Mouse (Mus musculus) ovary, postnatal 10 days (tissue): Measurements from ENCODE around the gene Prpf31.
"Not testable (repeated sequence)": the region's sequence is repeated elsewhere in the genome, so short reads cannot be mapped to it uniquely, and the experiment has no call there.

ENCODE experiments used
- DNase-seq: peaks from one replicate; pipeline ENCODE4 v3.0.0; 2022; ENCODE audit warnings: low spot score

Prpf31 gene

DNA sequence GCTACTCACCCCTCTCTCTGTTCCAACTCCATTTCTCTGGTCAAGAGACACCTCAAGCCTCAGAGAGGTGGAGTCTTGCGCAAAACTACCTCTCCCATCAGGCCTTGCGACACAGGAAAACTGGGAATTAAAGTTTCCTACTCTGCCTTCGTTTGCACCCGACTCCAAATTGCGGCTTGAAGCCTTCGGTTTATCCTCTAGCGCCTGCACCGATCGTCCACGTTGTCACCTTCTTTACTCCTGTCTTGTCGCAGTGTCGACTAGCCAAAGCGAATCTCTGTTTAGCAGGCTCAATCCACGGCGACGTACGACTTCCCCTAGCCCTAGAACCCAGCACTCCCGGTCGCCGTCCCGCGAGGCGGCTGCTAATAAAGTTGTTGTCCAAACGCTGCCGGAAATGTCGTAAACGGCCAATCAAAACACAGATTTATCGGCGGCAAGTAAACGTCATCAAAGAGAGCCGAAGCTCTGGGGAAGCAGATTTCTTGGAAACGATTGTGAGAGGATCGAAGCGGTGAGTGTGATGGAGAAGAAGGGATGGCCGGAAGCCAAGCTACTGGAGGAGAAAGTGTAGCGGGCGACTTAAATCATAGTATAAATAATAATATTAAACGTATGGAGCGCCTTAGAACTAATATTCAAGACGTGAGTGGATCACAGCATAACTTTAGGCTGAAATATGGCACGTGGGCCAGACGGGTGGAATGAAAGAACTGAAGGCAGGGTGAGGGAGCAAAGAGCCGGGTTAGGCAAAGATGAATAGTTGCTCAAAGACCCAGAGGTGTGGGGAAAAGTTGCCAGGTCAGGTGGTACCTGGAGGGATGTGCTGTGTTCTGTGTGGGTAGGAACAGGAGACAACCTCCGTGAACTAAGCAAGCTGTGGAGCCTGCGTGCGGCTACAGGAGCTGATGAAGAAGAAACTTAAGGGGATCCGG lies at the start of gene Prpf31, which contains the start of gene Tfpt:
Gene Prpf31 (plus strand): TSS at position 443 of the 935 bp plus-strand sequence.
Gene Tfpt (minus strand): TSS at position 387 of the 935 bp plus-strand sequence.
- peak; percentile 81 for DNase-seq

DNA sequence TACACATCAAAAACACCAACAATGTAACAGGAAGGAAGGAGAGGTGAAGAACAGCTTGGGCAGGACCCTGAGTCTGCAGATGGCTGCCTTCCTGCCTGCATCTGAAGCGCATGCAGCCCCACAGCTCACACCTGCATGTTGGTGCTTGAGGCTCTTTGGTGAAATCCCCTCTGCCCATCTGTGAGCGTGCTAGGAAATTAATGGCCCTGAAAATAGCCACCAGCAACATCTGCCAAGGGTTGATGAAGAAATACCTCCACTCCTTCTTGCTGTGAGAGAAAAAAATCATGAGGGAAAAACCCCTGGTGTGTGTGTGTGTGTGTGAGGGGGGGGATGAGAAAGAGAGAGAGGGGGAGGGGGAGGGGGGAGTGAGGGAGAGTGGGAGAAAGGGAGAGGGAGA lies 49.8 kb upstream of the Prpf31 start:
- no peak for DNase-seq

DNA sequence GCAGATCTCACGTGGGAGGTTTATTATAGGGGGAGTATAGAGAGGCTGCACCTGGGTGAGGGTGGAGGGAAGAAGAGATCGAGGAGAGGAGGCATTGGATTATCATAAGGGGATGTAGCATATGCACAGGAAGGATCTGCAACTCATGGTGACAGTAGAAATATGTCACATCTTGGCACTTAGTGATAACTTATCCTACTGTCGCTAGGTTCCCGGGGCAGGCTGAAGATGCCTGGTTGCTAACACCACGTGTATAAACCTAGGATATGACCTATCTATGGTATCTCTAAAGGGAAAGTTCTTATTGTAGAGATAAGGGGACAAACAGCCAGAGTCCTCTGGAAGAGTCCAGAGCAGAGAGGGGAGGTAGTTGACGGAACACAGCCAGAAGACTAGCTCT lies 44.0 kb upstream of the Prpf31 start:
- no peak for DNase-seq

DNA sequence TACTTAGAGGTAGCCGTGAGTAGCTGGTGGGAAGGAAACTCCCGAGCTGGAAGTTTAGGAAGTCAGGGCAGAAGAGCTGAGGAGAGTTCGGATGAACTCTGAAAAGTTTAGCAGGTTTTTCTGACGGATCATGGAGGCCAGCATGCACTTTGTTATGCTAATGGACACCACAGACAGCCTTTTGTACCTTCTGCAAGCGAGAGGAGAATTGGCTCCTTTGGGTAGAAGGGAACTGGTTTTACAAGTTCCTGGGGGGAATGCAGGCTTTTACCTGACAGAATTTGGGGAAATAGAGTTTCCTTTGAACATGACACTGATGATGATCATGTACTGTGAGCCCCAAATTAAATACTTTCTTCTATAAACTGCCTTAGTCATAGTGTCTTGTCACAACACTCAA lies 43.5 kb upstream of the Prpf31 start:
- no peak for DNase-seq

DNA sequence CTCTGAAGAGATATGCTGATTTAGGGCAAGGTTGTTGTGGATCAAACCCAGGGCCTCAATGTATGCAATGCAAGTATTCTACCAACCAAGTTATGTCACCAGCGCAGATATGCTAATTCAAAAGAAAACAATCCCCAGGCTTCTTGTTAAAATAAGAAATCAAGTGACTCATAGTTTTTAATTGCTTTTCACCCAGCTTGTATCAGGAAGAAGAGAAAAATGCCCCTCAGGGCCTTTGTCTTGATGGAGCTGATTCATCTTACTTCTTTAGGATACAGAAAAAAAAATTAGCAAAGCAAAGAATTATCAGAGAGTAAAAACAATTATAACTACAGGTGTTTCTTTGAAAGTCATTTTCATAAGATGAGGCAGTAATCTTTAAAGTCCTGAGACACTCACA lies 42.5 kb upstream of the Prpf31 start:
- DNase-seq = no peak

DNA sequence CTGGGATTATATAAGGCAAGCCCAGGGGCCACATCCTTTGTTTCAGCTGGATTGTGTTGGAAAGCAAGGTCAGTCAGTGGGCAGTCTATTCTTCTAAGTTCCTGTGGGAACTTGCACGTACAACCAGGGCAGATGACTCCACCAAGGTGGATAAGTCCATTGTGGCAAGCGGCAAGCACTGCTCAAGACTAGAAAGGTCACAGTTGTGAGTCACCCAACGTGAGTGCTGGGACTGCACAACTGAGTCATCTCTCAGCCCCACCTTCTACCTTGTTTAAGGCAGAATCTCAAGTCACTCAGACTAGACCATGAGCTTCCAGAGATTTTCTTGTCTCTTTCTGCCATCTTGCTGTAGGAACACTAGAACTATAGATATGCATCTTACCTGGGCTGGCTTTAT lies 39.2 kb upstream of the Prpf31 start:
- DNase-seq = no peak

DNA sequence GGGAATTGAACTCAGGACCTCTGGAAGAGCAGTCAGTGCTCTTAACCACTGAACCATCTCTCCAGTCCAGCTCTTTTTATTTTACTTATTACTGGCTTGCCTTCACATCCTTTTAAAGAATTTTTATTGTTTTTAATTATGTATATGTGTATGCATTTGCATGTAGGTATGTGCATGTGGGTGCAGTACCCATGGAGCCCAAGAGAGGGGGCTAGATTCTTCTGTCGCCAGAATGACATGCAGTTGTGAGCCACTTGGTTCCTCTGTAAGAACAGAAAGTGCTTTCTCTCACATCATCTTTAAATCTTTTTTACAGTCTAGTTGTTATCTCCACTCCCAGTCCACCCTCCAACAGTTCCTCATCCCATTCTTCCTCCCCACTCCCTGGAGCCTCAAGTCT lies 38.3 kb upstream of the Prpf31 start:
- no peak for DNase-seq

DNA sequence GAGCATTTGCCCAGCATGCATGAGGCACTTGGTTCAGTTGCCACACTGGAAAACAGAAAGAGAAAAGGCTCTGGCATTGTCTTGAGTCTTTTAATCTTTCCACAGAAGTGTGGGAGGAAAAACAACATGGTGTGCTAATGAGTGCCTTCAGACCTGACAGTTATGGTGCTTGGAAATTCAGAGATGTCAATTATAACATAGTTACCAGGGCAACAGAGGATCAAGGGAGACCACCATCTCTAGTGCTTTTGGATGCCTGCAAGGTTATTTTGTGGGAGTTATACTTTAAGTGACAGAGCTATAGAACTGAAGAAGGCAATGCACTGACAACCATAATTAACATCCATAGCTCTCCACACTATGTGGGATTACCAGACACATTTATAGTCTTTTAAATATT lies 35.9 kb upstream of the Prpf31 start:
- no peak for DNase-seq

DNA sequence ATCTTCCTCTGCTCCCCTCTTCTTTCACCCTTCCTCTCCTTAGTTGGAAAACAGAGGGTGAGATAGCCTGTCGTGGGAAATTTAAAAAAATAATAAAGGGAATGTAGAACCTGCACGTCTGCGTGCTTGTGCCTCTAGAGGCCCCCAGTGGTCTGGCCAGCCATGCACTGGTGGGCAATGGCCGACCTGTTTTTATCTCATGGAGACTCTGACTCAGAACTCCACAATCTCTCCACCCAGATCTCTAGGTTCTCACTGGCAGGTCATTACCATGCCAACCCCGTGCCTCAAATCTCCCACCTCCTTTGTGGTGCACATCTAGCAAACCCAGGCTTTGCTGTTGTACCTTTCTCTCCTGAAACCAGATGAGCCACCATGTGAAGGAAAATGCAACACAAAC lies 35.1 kb upstream of the Prpf31 start:
- no peak for DNase-seq

DNA sequence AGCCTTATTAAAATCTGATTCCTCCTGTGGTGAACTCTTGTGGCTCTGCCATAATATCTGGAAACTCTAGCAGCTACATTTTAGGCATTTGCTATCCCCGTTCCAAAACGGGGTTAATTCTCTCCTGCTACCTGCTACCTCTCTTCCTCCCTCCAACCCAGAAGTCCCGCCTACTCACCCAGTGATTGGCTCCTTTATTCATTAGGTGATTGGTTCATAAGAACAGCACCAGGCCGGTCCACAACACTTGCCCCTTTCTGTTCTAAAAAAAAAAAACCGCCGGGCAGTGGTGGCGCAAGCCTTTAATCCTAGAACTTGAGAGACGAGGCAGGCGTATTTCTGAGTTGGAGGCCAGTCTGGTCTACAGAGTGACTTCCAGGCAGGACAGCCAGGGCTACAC lies 34.6 kb upstream of the Prpf31 start:
- DNase-seq = no peak

DNA sequence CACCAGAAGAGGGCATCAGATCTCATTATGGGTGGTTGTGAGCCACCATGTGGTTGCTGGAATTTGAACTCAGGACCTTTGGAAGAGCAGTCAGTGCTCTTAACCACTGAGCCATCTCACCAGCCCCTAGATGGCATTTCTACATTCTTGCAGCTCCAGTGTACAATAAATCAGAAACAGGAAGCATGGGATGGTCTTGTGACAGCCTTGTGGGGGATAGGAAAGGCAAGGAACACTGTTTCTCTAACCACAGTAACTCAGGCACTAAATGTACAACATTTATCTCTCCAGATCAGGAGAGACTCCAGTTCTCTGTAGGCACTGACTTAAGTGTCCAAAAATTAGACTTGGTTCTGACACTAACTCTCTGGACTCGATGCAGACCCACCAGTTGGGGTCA lies 32.0 kb upstream of the Prpf31 start:
- DNase-seq = not testable (repeated sequence)

DNA sequence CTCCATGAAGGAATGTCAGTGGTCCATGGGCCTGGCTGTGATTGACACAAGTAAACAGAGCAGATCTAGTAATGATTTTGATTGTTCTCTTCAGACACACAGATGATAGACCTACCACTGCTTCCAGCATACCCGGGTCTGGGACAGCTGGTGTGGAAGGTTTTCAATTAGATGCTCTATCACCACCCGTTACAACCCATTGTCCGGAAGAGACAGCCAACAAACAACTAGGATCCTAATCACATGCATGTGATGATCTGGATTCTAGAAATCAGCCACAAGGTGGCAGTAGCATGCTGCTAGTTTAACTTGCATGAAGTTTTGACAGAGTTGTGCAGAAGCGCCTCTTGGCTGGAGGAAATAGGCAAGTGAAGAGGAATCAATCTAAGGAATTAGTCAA lies 28.7 kb upstream of the Prpf31 start:
- peak; percentile 13 for DNase-seq

DNA sequence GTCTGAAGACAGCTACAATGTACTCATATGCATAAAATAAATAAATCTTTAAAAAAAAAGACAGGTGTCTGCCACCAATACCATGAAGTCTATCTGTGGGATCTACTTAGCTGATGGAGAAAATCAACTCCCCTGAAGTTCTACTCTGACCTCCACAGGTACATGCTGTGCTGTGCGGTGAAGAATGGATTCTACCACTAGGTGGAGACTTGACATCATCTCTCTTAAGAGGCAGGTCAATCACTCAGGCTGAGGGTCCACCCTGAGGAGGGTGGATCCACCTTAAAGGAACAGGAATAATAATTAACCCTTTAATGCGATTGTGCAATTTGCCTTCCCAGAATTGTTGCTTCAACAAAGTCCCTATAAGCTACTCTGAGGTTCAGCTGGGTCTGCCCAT lies 23.0 kb upstream of the Prpf31 start:
- DNase-seq = no peak

DNA sequence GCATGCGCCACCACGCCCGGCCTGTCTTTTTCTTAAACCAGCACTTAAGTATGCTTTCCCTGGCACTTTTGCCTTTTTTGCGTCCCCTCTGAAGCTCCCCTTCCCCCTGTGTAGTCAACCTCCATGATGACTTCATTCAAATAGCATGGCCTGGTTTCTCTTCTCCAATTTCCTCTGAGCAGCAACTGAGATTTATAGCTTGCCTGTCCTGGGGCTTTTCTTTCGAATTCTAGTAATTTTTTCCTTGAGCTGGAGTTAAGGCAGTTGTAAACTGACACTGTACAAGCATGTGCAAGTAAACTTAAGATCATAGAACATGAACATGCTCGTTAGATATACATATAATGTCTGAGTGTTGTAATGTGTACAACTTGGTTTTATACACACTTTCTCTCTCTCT lies 22.4 kb upstream of the Prpf31 start:
- DNase-seq = no peak

DNA sequence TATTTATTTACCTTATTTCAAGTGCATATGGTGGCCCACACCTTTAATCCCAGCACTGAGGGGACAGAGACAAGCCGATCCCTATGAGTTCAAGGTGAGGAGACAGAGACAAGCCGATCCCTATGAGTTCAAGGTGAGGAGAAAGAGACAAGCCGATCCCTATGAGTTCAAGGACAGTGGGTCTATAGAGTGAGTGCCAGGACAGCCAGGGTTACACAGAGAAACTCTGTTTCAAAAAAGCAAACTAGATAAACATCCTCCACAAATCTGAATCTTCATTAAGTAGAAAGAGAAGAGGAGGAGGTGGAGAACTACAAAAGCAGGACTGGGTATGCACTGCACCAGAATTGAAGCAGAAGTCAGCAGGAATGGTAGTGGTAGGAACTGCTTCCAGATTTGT lies 21.1 kb upstream of the Prpf31 start:
- DNase-seq = no peak

DNA sequence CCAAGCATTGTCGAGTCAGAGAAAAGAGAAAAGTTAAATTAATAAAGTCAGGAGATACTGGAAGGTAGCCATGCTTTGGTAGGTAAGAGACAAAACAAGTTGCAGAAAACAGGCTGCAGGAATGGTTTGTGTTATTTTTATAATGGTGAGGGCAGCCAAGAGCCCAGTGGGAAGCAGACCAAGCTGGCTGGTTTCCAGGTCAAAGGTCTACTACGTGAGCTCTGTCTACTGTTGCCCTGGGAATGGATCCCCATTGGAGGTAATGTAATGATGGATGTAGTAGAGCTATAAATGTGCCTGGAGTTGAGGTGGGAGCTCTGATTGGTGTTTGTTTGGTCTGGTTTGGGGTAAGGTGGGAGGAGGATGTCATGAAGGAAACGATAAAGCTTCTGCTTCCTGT lies 20.7 kb upstream of the Prpf31 start:
- peak; percentile 21 for DNase-seq

DNA sequence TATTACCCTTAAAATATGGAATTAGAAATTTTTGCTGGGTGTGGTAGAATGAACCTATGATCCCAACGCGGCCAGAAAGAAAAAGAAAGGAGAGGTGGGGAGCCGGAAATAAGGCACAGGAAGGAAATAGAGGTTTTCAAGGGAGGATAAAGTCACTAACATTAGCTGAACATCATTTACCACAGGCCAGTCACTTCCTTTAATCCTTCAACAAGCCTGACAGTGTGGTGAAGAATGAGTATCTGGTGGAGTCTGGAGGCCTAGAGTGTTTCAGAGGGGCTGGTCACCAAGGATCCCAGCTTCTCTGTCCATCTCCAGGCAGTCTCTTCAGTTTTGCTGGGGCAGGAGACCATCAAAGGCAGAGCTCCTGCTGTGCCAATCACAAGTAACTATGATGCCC lies 19.3 kb upstream of the Prpf31 start:
- no peak for DNase-seq

DNA sequence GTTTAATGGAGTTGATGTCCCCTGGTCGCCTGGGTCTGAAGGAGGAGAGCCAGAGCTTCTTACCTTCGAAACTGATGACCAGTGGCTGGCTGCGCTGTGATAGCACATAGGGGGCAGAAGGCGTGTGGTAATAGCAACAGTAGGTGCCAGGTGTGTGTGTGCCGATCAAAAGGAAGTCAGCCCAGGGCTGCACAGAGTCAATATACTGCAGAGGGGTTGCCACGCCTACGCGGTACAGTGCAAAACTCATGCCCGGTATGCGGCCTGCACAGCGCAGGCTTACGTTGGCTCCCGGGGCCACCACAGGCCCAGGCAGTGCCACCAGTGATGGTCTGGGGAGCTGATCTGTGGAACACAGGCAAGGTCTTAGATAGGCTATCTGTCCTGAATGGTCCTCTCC lies 18.8 kb upstream of the Prpf31 start:
- no peak for DNase-seq

DNA sequence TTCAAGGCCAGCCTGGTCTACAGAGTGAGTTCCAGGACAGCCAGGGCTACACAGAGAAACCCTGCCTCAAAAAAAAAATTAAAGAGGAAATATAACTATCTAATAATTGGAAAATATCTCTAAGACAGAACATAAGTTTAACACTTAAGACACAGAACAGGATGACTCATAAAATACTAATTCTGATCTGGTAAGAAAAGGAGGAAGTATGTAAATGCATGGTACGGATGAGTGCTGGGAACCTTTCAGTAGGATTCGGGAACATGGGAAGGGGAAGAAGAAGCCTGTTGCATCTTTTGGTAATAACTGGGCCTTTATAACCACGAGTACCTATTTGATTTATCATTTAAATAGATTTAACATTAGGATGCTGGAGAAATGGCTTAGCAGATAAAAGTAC lies 15.8 kb upstream of the Prpf31 start:
- DNase-seq = no peak

DNA sequence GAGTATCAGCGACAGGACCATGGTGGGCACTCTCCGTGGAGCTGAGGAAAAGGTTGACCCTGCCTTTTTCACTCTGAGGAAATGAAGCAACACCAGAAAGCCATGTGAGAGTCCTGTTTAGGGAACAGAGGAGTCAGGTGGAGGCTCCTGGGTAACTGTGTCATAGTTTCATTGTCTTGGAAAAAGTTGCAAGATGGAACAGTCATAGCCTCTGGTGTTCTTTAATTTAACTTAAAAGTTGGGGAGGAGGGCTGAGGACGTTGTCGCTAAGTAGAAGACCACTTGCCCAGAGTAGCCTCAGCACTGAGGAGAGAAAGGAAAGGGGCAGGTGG lies 13.8 kb upstream of the Prpf31 start, which contains the start of gene Oscar:
Gene Oscar (minus strand): TSS at position 101 of the 332 bp plus-strand sequence.
- no peak for DNase-seq

DNA sequence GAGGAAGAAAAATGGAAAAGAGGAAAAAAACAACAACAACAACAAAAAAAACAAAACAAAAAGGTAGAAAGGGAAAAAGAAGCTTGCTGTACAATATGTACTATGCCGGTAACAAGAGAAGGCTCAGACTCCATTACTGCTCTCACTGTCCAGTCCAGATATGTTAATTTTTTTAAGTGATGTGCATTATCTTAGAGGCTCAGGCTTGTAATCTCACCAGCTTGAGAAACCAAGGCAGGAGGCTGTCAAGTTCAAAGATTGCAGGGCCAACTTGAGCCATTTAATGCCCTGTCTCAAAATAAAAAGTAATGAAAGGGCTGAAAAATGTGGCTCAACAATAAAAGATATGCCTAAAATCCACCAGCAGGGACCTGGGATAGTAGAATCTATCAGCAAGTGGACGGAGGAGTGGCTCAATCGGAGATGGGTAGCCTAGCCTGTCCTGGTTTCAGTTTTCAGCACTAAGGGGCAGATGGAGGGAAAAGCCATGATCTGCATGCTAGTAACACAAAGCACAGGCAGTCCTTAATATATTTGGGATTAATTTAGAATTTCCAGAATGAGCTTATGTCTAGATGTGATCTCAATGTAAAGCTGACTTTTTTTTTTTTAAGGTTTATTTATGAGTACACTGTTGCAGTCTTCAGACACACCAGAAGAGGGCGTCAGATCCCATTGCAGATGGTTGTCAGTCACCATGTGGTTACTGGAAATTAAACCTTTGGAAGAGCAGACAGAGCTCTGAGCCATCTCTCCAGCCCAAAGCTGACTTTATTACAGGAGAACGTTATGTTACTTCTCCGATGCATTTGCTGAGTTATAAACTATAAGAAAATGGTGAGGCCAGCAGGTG lies 13.2 kb upstream of the Prpf31 start:
- DNase-seq = no peak

DNA sequence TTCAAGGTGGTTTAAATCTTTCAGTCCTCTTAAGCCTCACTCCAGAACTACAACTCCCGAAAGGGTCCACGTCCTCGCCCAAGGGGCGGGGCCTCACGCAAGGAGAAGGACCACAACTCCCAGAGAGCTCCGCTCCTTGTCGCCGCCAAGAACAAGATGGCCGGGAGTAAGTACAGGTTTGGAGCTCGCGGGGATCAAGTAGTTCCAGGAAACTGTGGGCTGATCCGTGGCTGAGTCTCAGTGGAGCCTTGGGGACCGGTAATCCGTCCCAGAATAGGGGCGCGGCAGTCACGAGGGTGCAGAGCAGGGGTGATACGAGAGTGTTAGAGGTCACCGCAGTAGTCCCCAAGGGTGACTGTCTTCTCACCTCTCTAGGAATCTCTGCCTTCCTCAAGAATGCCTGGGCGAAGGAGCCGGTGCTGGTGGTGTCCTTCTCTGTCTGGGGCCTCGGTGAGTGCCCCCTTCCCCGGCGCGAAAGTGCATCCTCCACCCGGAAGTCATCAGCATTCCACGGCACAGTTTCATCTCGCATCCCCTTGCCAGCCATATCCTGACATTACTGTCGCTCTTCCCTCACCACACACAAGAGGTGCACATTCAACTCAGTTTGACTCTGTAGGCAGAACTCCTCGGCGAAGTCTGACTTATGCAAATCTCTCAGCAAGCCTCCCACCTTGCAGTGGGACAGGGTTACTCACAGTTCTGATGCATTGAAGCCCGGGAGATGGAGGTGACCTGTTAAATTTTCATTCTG lies 12.4 kb upstream of the Prpf31 start, which contains the start of gene Ndufa3:
Gene Ndufa3 (plus strand): TSS at position 132 of the 754 bp plus-strand sequence.
- DNase-seq = peak; percentile 43
